Mouse (Mus musculus) kidney, embryonic 15.5 days (tissue): ENCODE measurements around the gene Adk. TPM values are rescaled to one million over a fixed set of nuclear protein-coding genes. Genes with fewer than 3 reads are reported as not detected.
A peak's percentile ranks its signal among the peaks of the same experiment; 100 is the strongest.

ENCODE experiments used
- ATAC-seq: fragments of 200-750 bp; cut with Nextera tagmentation; replicated peaks from 2 replicates; pipeline ENCODE4 v1.8.0; 2017; ENCODE audit warnings: moderate TSS enrichment; ENCODE audit not compliant: low FRiP score
- H3K27ac ChIP-seq: fragments of 300-500 bp; sonication (generic); 2 replicates; pipeline ENCODE4 v1.5.1; 2015; ENCODE audit warnings: mild to moderate bottlenecking, inconsistent platforms
- H3K27me3 ChIP-seq: fragments of 300-500 bp; sonication (generic); 2 replicates; pipeline ENCODE4 v1.6.1; 2015; ENCODE audit warnings: inconsistent platforms
- H3K36me3 ChIP-seq: fragments of 300-500 bp; sonication (generic); 2 replicates; pipeline ENCODE4 v1.6.1; 2015; ENCODE audit warnings: inconsistent platforms
- H3K4me1 ChIP-seq: fragments of 300-500 bp; sonication (generic); 2 replicates; pipeline ENCODE4 v1.6.1; 2015; ENCODE audit warnings: inconsistent platforms
- H3K4me2 ChIP-seq: fragments of 300-500 bp; sonication (generic); 2 replicates; pipeline ENCODE4 v1.6.1; 2015; ENCODE audit warnings: moderate library complexity, mild to moderate bottlenecking, inconsistent platforms
- H3K4me3 ChIP-seq: fragments of 300-500 bp; sonication (generic); replicated peaks from 2 replicates; pipeline ENCODE4 v1.5.1; 2015; ENCODE audit warnings: mild to moderate bottlenecking, inconsistent platforms
- H3K9ac ChIP-seq: fragments of 300-500 bp; sonication (generic); 2 replicates; pipeline ENCODE4 v1.6.1; 2015; ENCODE audit warnings: mild to moderate bottlenecking, inconsistent platforms
- H3K9me3 ChIP-seq: fragments of 300-500 bp; sonication (generic); replicated peaks from 2 replicates; pipeline ENCODE4 v1.6.1; 2016; ENCODE audit warnings: inconsistent platforms
- WGBS: fragments of 180-500 bp; shearing (Covaris S2); methylation state at CpG from one replicate; pipeline ENCODE4 v1.1.7; 2015; ENCODE audit warnings: mixed read lengths; 5-methylcytosine and 5-hydroxymethylcytosine counted together
- polyA plus RNA-seq: library from polyadenylated mRNA; unstranded; fragments of >200 nt; fragmentation: Nextera tagmentation; extraction: Ambion mirVana; gene quantifications from 2 replicates; pipeline ENCODE4 v1.2.1, GENCODE M21; 2015

Gene Adk
- polyA plus RNA-seq, 1 experiment from 2014 or later: 156 TPM

DNA sequence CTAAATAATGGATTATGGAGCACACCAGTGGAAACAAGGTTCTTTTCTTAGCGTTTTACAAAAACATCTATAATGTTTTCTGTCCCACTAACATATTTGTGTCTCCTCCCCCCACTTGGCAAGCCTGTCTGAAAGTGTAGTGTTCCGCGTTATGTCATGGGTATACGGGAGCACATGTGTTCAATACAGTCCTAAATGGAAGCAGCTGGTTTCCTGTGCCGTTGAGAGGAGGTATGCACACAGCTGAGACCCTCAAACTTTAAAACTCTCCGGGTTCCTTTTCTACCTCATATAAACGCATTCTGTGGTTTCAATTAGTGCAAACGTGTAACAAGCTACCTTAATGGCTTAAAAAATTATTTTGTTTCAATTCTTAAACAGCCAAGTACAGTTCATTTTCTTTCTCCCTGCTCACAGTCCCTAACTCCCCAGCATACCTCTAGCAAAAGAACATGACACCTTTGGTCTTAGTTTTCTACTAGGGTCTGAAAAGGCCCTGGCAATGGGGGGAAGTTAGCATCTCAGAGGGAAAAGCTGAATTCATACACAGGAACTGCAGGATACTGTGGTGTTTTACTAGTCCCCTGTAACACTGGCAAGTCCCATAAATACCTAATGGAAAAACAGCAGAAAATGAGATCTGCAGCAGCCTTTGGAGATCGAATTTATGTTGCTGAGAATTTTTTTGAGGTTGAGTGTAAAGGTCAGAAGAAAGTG lies 235.5 kb downstream of the Adk start:
- no peak overlapping the region for H3K27ac ChIP-seq
- no peaks in the 10 kb centered on the region for H3K9me3 ChIP-seq
- H3K4me3 ChIP-seq: no peak overlapping the region
- H3K9ac ChIP-seq: no peak overlapping the region
- 73% methylated on average over 9 of the region's 9 CpGs for WGBS
- no peak for ATAC-seq
- no peak overlapping the region for H3K4me2 ChIP-seq
- H3K36me3 ChIP-seq: no peaks in the 10 kb centered on the region
- no peaks in the 10 kb centered on the region for H3K27me3 ChIP-seq
- peaks cover 7% of the 10 kb centered on the region; the same call in 1 of the 2 replicates for H3K4me1 ChIP-seq

DNA sequence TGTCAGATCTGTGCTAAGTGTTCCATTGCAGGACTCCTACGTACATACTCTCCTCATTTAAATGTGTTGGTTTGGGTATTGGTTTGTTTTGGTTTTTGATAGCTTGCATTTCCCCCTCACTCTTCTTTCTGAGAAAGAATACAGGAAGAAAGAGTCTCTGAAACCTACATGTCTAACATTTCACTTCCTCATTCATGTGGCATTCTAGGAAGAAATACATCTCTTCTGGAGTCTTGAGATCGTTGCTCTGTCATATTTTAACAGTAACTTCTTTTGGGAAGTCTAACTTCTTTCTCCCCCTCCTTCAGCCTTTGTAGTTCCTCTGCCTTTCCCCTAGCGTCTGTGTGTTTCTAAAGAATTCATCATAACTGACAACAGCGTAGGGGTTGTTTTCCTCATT lies 247.4 kb downstream of the Adk start:
- Histone ChIP-seq H3K4me3 (no peak overlapping the region), H3K4me2 (no peak overlapping the region), H3K9me3 (no peaks in the 10 kb centered on the region), H3K27ac (no peak overlapping the region), H3K36me3 (no peaks in the 10 kb centered on the region), H3K27me3 (no peaks in the 10 kb centered on the region), H3K9ac (no peak overlapping the region), H3K4me1 (peaks cover 8% of the 10 kb centered on the region)
- no peak for ATAC-seq
- 60% methylated on average over 4 of the region's 4 CpGs for WGBS

DNA sequence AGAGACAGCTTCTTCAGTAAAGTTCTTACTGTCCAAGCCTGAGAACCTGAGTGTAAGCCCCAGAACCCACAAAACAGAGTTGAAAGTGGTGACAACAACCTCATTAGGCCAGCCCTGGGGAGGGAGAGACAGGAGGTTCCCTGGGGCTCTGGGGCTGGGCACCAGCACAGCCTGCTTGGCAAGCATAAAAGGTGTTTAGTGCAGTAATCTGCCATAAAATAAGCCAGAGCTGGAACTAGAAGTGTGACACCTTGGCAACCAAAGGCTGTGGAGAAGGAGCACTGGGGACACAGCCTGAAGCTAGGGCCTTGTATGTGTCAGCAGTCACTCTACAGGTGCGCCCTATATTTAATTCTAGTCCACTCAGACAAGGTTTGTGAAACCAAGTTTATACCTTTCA lies 252.4 kb downstream of the Adk start:
- no peak overlapping the region for H3K4me2 ChIP-seq

DNA sequence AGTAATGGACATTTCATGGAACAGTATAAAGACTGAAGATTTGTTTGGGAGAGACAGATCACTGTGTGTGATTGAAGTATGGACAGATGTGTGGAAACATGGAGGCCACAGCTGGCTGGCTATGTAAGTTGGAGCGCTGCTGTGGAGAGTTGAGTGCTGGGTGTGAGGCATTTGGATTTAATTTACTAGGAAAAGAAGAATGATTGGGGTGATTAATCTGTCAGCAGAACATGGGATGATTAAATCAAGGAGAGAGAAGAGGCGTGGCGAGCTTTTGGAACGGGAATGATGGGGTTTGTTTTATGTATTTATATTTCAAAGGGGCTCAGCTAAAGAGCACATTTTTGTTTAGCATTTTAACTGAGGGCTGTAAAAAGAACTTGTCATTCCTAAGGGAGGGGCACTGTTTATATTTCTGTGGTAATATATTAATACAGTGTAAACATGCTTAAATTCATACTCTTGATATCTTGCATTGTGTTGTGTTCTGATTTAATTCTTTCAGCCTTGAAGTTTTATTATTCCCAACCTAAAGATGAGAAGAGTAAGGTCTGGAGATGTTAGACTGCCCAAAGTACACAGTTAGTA lies 256.1 kb downstream of the Adk start:
- Histone ChIP-seq H3K36me3 (no peaks in the 10 kb centered on the region), H3K9me3 (no peaks in the 10 kb centered on the region), H3K4me1 (peaks cover 4% of the 10 kb centered on the region; the same call in 1 of the 2 replicates), H3K4me3 (no peak overlapping the region), H3K27ac (no peak overlapping the region), H3K27me3 (no peaks in the 10 kb centered on the region), H3K4me2 (no peak overlapping the region), H3K9ac (no peak overlapping the region)
- WGBS: 35% methylated on average over 4 of the region's 4 CpGs
- ATAC-seq: peak; percentile 54; the same call in 1 of the 2 replicates

More for the DNA sequence above, 252.4 kb downstream of the Adk start:
- no peak overlapping the region for H3K27ac ChIP-seq
- 100% methylated on average over 1 of the region's 1 CpGs for WGBS
- H3K36me3 ChIP-seq: no peaks in the 10 kb centered on the region
- no peaks in the 10 kb centered on the region for H3K9me3 ChIP-seq
- H3K4me1 ChIP-seq: peaks cover 11% of the 10 kb centered on the region
- H3K27me3 ChIP-seq: no peaks in the 10 kb centered on the region
- ATAC-seq: no peak
- H3K4me3 ChIP-seq: no peak overlapping the region
- no peak overlapping the region for H3K9ac ChIP-seq

DNA sequence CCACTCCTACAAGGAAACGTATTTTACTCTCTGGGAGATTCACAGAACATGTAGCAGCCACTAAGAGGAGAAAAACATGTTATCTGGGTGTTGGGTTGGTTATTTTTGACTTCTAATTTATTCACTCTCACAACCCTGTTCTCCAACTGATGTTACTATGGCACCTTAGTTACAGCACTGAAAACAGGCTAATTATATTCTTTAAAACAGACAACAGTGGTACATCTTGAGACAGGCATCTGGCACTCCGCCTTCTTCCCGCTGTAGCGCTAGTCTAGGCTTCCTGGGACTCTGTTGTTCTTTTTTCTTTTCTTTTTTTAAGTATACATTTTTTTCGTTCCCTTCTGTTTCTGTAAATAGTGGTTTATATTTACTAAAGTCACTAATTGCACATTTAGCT lies 258.2 kb downstream of the Adk start:
- H3K9me3 ChIP-seq: no peaks in the 10 kb centered on the region
- H3K4me1 ChIP-seq: peaks cover 4% of the 10 kb centered on the region; the same call in 1 of the 2 replicates
- H3K27me3 ChIP-seq: no peaks in the 10 kb centered on the region
- H3K4me3 ChIP-seq: no peak overlapping the region
- ATAC-seq: no peak
- H3K4me2 ChIP-seq: no peak overlapping the region
- H3K27ac ChIP-seq: no peak overlapping the region
- 85% methylated on average over 5 of the region's 5 CpGs for WGBS
- H3K36me3 ChIP-seq: no peaks in the 10 kb centered on the region
- no peak overlapping the region for H3K9ac ChIP-seq

DNA sequence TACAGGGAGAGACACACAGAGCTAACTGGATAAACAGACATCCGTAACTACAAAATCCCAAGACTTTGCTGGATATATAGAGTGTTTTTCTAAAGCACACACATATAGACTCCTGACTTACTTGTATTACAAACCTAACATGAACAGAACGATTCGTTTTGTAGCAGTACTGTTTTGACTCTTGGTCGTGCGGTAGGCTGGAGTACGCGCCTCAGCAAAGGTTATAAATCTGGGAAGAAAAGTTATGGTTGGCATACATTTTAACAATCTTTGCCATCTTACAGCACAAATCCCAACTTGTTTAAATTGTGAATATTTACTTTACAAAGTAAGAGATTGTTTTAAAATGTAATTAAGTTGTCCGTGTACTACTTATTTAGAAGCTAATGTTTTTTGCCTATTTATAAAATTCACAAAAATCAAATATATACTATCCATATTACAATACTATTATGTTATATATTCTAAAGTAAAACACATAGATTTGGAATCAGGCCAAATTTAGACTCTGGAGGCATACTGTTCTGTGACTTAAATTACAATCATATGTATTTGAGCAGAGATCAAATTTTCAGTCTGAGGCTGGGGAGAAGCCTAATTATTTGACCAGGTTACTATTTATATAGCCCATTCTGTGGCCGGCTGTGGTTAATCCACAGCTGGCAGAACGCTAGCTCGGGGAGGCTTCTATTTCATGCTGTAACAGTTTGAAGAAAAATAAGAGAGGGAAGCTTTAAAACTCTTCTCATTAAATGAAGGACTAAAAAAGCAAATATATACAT lies 261.4 kb downstream of the Adk start:
- H3K4me3 ChIP-seq: no peak overlapping the region
- no peak overlapping the region for H3K9ac ChIP-seq
- no peak overlapping the region for H3K4me2 ChIP-seq
- H3K27me3 ChIP-seq: no peaks in the 10 kb centered on the region
- H3K27ac ChIP-seq: no peak overlapping the region
- no peak for ATAC-seq
- WGBS: 52% methylated on average over 11 of the region's 11 CpGs
- H3K4me1 ChIP-seq: no peaks in the 10 kb centered on the region
- no peaks in the 10 kb centered on the region for H3K9me3 ChIP-seq
- H3K36me3 ChIP-seq: no peaks in the 10 kb centered on the region

GRCm38 (mm10) chr14:21314466-21314865 lies 262.1 kb downstream of the Adk start:
- Histone ChIP-seq H3K9ac (no peak overlapping the region), H3K27me3 (no peaks in the 10 kb centered on the region), H3K4me2 (no peak overlapping the region), H3K4me3 (no peak overlapping the region), H3K4me1 (no peaks in the 10 kb centered on the region), H3K27ac (no peak overlapping the region), H3K9me3 (no peaks in the 10 kb centered on the region), H3K36me3 (no peaks in the 10 kb centered on the region; the same call in 1 of the 2 replicates)
- no peak for ATAC-seq
- WGBS: 80% methylated on average over 3 of the region's 3 CpGs

GRCm38 (mm10) chr14:21334826-21335225 lies 282.5 kb downstream of the Adk start:
- H3K27me3 ChIP-seq: no peaks in the 10 kb centered on the region
- no peak overlapping the region for H3K4me3 ChIP-seq
- H3K9ac ChIP-seq: no peak overlapping the region
- no peak overlapping the region for H3K4me2 ChIP-seq
- no peak for ATAC-seq
- H3K27ac ChIP-seq: no peak overlapping the region
- H3K4me1 ChIP-seq: no peaks in the 10 kb centered on the region
- no peaks in the 10 kb centered on the region for H3K9me3 ChIP-seq
- WGBS: 83% methylated on average over 1 of the region's 1 CpGs
- no peaks in the 10 kb centered on the region for H3K36me3 ChIP-seq

DNA sequence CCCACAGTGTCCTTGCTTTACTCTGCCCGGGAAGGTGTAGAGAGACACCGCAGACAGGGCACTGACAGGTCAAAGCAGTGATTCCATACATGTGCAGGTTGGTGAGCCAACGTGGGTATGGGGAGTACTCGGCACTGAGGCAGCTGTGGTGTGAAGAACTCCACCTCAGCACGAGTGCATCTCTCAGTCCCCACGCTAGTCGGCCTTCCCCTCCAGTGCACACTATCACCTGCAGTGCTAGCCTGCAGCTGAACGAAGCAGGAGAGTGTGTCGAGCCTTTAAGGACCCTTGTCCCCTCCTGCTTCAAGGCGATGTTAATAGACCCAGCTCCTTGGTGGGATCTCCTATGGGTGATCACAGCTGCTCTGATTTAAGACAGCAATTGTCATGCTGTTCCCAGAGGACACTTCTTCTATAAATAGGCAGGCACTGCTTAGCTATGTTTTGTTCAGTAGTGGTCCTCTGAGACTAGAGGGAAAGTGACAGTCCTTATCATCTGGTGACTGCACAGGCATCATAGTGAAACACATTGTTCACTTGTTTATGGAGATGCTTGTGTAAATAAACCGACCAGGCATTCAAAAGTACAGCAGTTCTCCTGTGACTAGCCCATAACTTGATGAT lies 283.4 kb downstream of the Adk start:
- Histone ChIP-seq H3K9ac (no peak overlapping the region), H3K4me3 (no peak overlapping the region), H3K9me3 (no peaks in the 10 kb centered on the region), H3K27ac (no peak overlapping the region), H3K4me1 (no peaks in the 10 kb centered on the region), H3K27me3 (no peaks in the 10 kb centered on the region), H3K4me2 (no peak overlapping the region), H3K36me3 (no peaks in the 10 kb centered on the region)
- no peak for ATAC-seq
- 75% methylated on average over 11 of the region's 11 CpGs for WGBS

DNA sequence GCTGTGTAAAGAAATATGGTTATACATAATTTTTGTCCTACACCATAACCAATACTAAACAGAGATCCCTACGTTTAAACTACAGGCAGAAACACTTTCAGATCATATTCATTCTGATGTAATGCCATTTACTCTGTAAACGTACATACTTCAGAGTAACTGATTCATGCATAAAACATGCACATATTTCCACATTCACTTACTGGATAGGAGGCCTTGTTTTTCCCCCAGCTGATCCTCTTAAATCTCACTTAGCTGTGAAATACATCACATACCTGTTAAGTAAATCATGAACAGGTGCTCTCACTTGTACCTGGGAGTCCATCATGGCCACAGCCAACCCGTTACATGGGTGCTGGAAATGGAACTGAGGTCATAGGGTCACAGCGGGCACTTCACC lies 285.6 kb downstream of the Adk start:
- Histone ChIP-seq H3K27me3 (no peaks in the 10 kb centered on the region), H3K36me3 (no peaks in the 10 kb centered on the region), H3K9ac (no peak overlapping the region), H3K4me1 (no peaks in the 10 kb centered on the region), H3K4me3 (no peak overlapping the region), H3K27ac (no peak overlapping the region), H3K4me2 (no peak overlapping the region), H3K9me3 (no peaks in the 10 kb centered on the region)
- no peak for ATAC-seq
- 84% methylated on average over 4 of the region's 4 CpGs for WGBS

DNA sequence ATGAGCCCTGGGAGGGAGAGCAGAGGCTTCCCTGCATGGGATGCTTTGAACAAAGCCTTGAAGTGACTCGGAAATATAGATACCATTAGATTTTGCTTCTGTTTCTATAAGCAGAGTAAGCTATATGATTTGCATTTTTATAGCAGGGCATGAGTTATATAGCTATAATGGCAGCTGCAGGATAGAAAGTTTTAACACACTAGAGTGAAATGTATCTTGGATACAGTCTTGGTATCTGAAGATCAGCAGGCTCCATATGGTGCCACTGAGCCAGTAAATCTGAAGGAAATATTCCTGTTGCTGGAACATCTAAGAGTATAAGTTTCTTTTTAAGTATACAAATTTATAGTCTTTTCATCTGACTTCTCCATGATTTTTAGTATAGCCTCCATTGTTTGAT lies 288.8 kb downstream of the Adk start:
- Histone ChIP-seq H3K9ac (no peak overlapping the region), H3K27ac (no peak overlapping the region), H3K4me1 (no peaks in the 10 kb centered on the region), H3K9me3 (no peaks in the 10 kb centered on the region), H3K36me3 (no peaks in the 10 kb centered on the region), H3K4me2 (no peak overlapping the region), H3K4me3 (no peak overlapping the region), H3K27me3 (no peaks in the 10 kb centered on the region)
- WGBS: 81% methylated on average over 1 of the region's 1 CpGs
- no peak for ATAC-seq

DNA sequence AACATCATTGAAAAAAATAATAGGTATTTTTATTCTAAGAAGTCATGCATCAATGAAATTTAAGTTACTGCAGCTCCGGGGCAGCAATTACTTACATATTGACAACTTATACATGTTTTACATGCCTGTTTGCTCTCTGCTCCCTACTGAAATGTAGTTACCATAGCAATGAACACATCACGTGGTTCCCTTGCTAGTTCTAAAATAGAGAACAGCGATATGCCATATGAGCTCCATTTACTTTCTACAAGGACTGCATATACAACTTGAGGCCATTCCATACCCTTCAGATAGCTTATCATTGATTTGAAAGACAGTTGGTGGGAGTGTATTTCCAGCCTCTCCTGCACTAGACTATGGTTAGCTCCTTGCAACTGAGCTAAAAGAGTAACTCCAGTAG lies 290.6 kb downstream of the Adk start:
- Histone ChIP-seq H3K4me2 (no peak overlapping the region), H3K9me3 (no peaks in the 10 kb centered on the region), H3K4me3 (no peak overlapping the region), H3K9ac (no peak overlapping the region), H3K27ac (no peak overlapping the region), H3K4me1 (no peaks in the 10 kb centered on the region), H3K36me3 (no peaks in the 10 kb centered on the region), H3K27me3 (no peaks in the 10 kb centered on the region)
- WGBS: 88% methylated on average over 3 of the region's 3 CpGs
- ATAC-seq: no peak
